ENCODE assay signal across 21 mouse cellular contexts in genomic region chr3:136872533-136873095, GRCm38 (mm10).
DNase-seq lines count a peak whose midpoint lies in the region; ATAC-seq and TF ChIP-seq lines count a peak whose summit lies in the region.
"Had no signal": no experiment of that assay in that cellular context is flagged by ENCODE, and none has a peak within 500 bp of the region (broad histone marks: within the 10 kb centered on the region; RNA-seq: fewer than 3 reads in every experiment).

No protein-coding gene starts in this region.

- no peaks in the 10 kb centered on the region for H3K27me3 ChIP-seq in neural tube, embryonic 15.5 days (replicated peaks)
- no peaks in the 10 kb centered on the region for H3K27me3 ChIP-seq in forebrain, embryonic 10.5 days (ENCODE audit: poor library complexity, severe bottlenecking)
- H3K27me3 ChIP-seq: forebrain, embryonic 13.5 days; hindbrain, embryonic 13.5 days; midbrain, embryonic 12.5 days; neural tube, embryonic 12.5 days had no signal

- DNase-seq in gastrocnemius, adult 2 months = no peak
- no peak for DNase-seq in gastrocnemius, postnatal 4 days (ENCODE audit: low spot score in 2 of 2)
- DNase-seq in left cerebral cortex, adult 2 months (ENCODE audit: extremely low spot score in 1 of 2, low spot score in 2 of 2) = no peak
- no peak for DNase-seq in left cerebral cortex, postnatal 10 days (ENCODE audit: extremely low spot score in 1 of 2, low spot score in 2 of 2)
- DNase-seq in neural tube, embryonic 10.5 days (ENCODE audit: extremely low spot score, low spot score) = no peak
- DNase-seq in skeletal muscle tissue, adult 2 months (ENCODE audit: low read depth, low spot score) = peak; percentile 11
- DNase-seq in forebrain, embryonic 10.5 days (ENCODE audit: extremely low spot score, low spot score) = no peak
- DNase-seq: B cell, adult 2 months; cerebellum, adult 11-12 months; cerebellum, postnatal 36 days; gastrocnemius, postnatal 36 days; lung, adult 18-20 months; thymus, postnatal 36 days had no signal

- no peak for TF ChIP-seq CTCF in gastrocnemius, adult 2 months (IDR thresholded peaks at IDR 0.05)
- TF ChIP-seq CTCF in left cerebral cortex, adult 2 months (IDR thresholded peaks at IDR 0.05) = no peak

- no peak overlapping the region for H3K9ac ChIP-seq in neural tube, embryonic 15.5 days (replicated peaks)
- H3K9ac ChIP-seq: forebrain, embryonic 13.5 days; hindbrain, embryonic 13.5 days; midbrain, embryonic 12.5 days; neural tube, embryonic 12.5 days had no signal

- no peak overlapping the region for H3K4me2 ChIP-seq in neural tube, embryonic 15.5 days
- H3K4me2 ChIP-seq: forebrain, embryonic 13.5 days; heart, embryonic 11.5 days; hindbrain, embryonic 13.5 days; liver, embryonic 11.5 days; midbrain, embryonic 12.5 days; neural tube, embryonic 12.5 days had no signal

- no peaks in the 10 kb centered on the region for H3K36me3 ChIP-seq in neural tube, embryonic 15.5 days
- no peaks in the 10 kb centered on the region for H3K36me3 ChIP-seq in forebrain, embryonic 10.5 days (replicated peaks)
- H3K36me3 ChIP-seq: midbrain, embryonic 12.5 days; neural tube, embryonic 12.5 days had no signal

- peak overlapping the region; percentile 16; the same call in 1 of the 2 replicates for H3K27ac ChIP-seq in gastrocnemius, adult 2 months
- H3K27ac ChIP-seq in left cerebral cortex, adult 2 months = peak overlapping the region; percentile 7
- H3K27ac ChIP-seq in neural tube, embryonic 15.5 days (replicated peaks) = peak overlapping the region; percentile 34; the same call in 1 of the 2 replicates
- no peak overlapping the region for H3K27ac ChIP-seq in forebrain, embryonic 10.5 days
- H3K27ac ChIP-seq: midbrain, embryonic 12.5 days; neural tube, embryonic 12.5 days had no signal

- intact Hi-C loops in gastrocnemius, adult 2 months (cut with DNase I) = no loop called here
- intact Hi-C loops in left cerebral cortex, adult 2 months (cut with DNase I) = no loop called here
- intact Hi-C loops in left cerebral cortex, postnatal 10 days (cut with DNase I) = no loop called here

- H3K4me1 ChIP-seq in neural tube, embryonic 15.5 days = peaks cover 35% of the 10 kb centered on the region
- peaks cover 24% of the 10 kb centered on the region; the same call in 1 of the 2 replicates for H3K4me1 ChIP-seq in forebrain, embryonic 10.5 days

- ATAC-seq in neural tube, embryonic 15.5 days (ENCODE audit: low FRiP score) = no peak; the same call in 1 of the 2 replicates
- ATAC-seq: inflammation-experienced regulatory T-cells, adult 6 months had no signal

- H3K9me3 ChIP-seq in neural tube, embryonic 15.5 days (replicated peaks) = no peaks in the 10 kb centered on the region
- H3K9me3 ChIP-seq in forebrain, embryonic 10.5 days = no peaks in the 10 kb centered on the region
- H3K9me3 ChIP-seq: forebrain, embryonic 13.5 days; hindbrain, embryonic 13.5 days; midbrain, embryonic 12.5 days; neural tube, embryonic 12.5 days had no signal

- WGBS in neural tube, embryonic 15.5 days = 65% methylated on average over 8 of the region's 8 CpGs
- WGBS in forebrain, embryonic 10.5 days = 88% methylated on average over 8 of the region's 8 CpGs

- H3K4me3 ChIP-seq in gastrocnemius, adult 2 months = no peak overlapping the region
- no peak overlapping the region for H3K4me3 ChIP-seq in left cerebral cortex, adult 2 months
- no peak overlapping the region for H3K4me3 ChIP-seq in neural tube, embryonic 15.5 days (replicated peaks)
- no peak overlapping the region for H3K4me3 ChIP-seq in forebrain, embryonic 10.5 days
- H3K4me3 ChIP-seq: forebrain, embryonic 13.5 days; hindbrain, embryonic 13.5 days; midbrain, embryonic 12.5 days; neural tube, embryonic 12.5 days had no signal
